In genomic region chr6:58946840-58947239, GRCm38 (mm10) we compare ENCODE assay signal across 17 mouse cellular contexts. TPM values are rescaled to one million over a fixed set of nuclear protein-coding genes. Genes with fewer than 3 reads are reported as not detected.
"Had no signal": no experiment of that assay in that cellular context is flagged by ENCODE, and none has a peak within 500 bp of the region (broad histone marks: within the 10 kb centered on the region; RNA-seq: fewer than 3 reads in every experiment).

No protein-coding gene starts in this region.

- ATAC-seq: lung, postnatal 0 days; midbrain, embryonic 15.5 days had no signal

- H3K4me1 ChIP-seq: limb, embryonic 10.5 days; liver, embryonic 15.5 days; megakaryocyte, embryonic 14.5 days; midbrain, embryonic 15.5 days; neural tube, embryonic 12.5 days had no signal

- H3K27ac ChIP-seq: limb, embryonic 10.5 days; liver, embryonic 15.5 days; macrophage; midbrain, embryonic 15.5 days; neural tube, embryonic 12.5 days; stomach, postnatal 0 days had no signal

- H3K4me2 ChIP-seq: liver, embryonic 11.5 days; liver, embryonic 15.5 days; midbrain, embryonic 11.5 days; midbrain, embryonic 15.5 days; neural tube, embryonic 12.5 days had no signal

- H3K9ac ChIP-seq: liver, embryonic 15.5 days; midbrain, embryonic 15.5 days; neural tube, embryonic 12.5 days had no signal

- H3K36me3 ChIP-seq: limb, embryonic 10.5 days; neural tube, embryonic 12.5 days had no signal

- H3K9me3 ChIP-seq: limb, embryonic 10.5 days; liver, embryonic 15.5 days; midbrain, embryonic 15.5 days; neural tube, embryonic 12.5 days had no signal

- H3K27me3 ChIP-seq: liver, embryonic 15.5 days; megakaryocyte, embryonic 14.5 days; midbrain, embryonic 15.5 days; neural tube, embryonic 12.5 days had no signal

- H3K4me3 ChIP-seq: limb, embryonic 10.5 days; liver, embryonic 15.5 days; megakaryocyte, embryonic 14.5 days; midbrain, embryonic 15.5 days; neural tube, embryonic 12.5 days had no signal

- DNase-seq: kidney, adult 18-20 months; kidney, postnatal 25 days; lung, adult 2 months; thymus, adult 18-20 months; thymus, postnatal 14 days had no signal

RNA-seq across cellular contexts. Expression of gene Nap1l5, which starts 40.0 kb away (rescaled TPM):
- total RNA-seq: monocyte, adult 5-6 weeks; neutrophil, adult 5-6 weeks had no signal
- polyA plus RNA-seq: macrophage had no signal
